Mouse (Mus musculus): ENCODE measurements around the gene Esyt1.

Esyt1 gene

GRCm38 (mm10) chr10:128486370-128486769 lies 39.3 kb downstream of the Esyt1 start:
- no peak for DNase-seq

- DNase-seq: no peak
Observed at GRCm38 (mm10) chr10:128474366-128474765, 51.3 kb downstream of the Esyt1 start.

- no peak for DNase-seq
Observed at GRCm38 (mm10) chr10:128460270-128460630, 65.4 kb downstream of the Esyt1 start.
